Mouse (Mus musculus) kidney, adult 2 months (tissue): Measurements from ENCODE around the gene Mrpl37. TPM values are rescaled to one million over a fixed set of nuclear protein-coding genes. Genes with fewer than 3 reads are reported as not detected.
"Not testable (repeated sequence)": the region's sequence is repeated elsewhere in the genome, so short reads cannot be mapped to it uniquely, and the experiment has no call there.

Experiments used
- DNase-seq: peaks from one replicate; pipeline ENCODE4 v3.0.0; 2021
- H3K27ac ChIP-seq: fragments of 200-500 bp; 2 replicates; pipeline ENCODE4 v1.5.1; 2012; ENCODE audit warnings: low read depth, low read length, control low read depth, inconsistent platforms; ENCODE audit not compliant: insufficient read depth
- H3K27me3 ChIP-seq: fragments of 200-500 bp; replicated peaks from 2 replicates; pipeline ENCODE4 v1.6.1; 2012; ENCODE audit warnings: mild to moderate bottlenecking, moderate library complexity, low read length, inconsistent platforms; ENCODE audit not compliant: control insufficient read depth, insufficient read depth
- H3K36me3 ChIP-seq: fragments of 200-500 bp; 2 replicates; pipeline ENCODE4 v1.6.1; 2012; ENCODE audit warnings: mild to moderate bottlenecking, moderate library complexity, low read length, inconsistent platforms; ENCODE audit not compliant: control insufficient read depth, insufficient read depth
- H3K4me1 ChIP-seq: fragments of 200-500 bp; 2 replicates; pipeline ENCODE4 v1.6.1; 2011; ENCODE audit warnings: low read length; ENCODE audit not compliant: control insufficient read depth, insufficient read depth
- H3K4me3 ChIP-seq: fragments of 200-500 bp; 2 replicates; pipeline ENCODE4 v1.5.1; 2011; ENCODE audit warnings: mild to moderate bottlenecking, low read depth, low read length, control low read depth; ENCODE audit not compliant: insufficient read depth
- CTCF ChIP-seq: fragments of 200-500 bp; conservative IDR thresholded peaks from 2 replicates; pipeline ENCODE4 v1.5.1; 2011; ENCODE audit warnings: low read depth, mild to moderate bottlenecking, control low read depth, low read length, moderate library complexity, mixed read lengths; ENCODE audit not compliant: insufficient read depth, insufficient read length
- POLR2A ChIP-seq: fragments of 200-500 bp; IDR thresholded peaks from one replicate; pipeline ENCODE4 v1.6.1; 2011; ENCODE audit warnings: low read depth, low read length, control low read depth
- WGBS: fragments of 180-500 bp; shearing (Covaris S2); methylation state at CpG from one replicate; pipeline ENCODE4 v1.1.7; 2018; 5-methylcytosine and 5-hydroxymethylcytosine counted together
- polyA plus RNA-seq: library from polyadenylated mRNA; depleted of rRNA; stranded (reverse); fragments of >200 nt; gene quantifications from 2 replicates; pipeline ENCODE4 v1.2.3, GENCODE M21; 2012; rRNA removed

The Mrpl37 gene
- polyA plus RNA-seq, result 111 and 118 TPM in 2 replicates

DNA sequence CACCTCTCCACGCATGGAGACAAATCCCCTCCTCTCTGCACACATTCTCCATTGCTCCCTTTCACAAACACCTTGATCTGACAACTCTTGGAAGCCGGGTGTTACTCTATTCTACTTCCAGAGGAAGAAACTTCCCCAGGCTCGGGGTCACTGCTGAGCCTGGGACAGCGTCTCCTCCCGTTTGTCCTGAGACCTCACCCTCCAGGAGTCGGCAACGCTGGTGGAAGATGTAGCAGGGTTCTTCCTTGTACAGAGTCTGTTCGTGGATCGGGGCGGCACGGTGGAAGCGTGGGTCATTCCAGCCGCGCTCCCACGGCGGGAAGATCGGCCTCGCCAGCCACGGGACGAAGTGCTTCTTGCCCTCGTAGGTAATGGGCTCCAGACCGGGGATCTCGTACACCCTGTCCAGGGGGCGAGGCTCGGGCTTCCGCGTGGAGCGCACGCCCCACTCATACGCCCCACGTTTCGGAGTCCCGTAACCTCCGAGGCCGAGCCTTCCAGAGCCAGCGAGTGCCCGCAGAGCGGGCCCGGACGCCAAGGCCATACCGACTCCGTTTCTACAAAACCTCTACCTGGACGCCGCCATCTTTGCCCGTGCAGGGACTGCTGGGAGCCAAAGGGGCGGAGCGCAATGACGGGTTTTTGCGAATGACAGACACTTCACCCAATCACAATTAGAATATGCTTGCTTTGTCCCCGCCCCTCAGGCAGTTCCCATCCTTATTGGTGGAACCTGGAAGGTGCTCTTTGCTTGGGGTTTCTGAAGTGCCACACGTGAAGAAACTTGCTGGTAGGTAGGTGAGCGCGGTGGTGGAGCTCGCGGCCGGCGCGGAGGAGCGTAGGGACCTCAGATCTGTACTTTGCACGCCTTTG is at the start of gene Mrpl37, which contains the start of gene Cyb5rl:
TSS of gene Mrpl37 (minus strand) at position 617 of the 873 bp plus-strand sequence.
TSS of gene Cyb5rl (plus strand) at position 737 of the 873 bp plus-strand sequence.
- Histone ChIP-seq H3K4me1 (peaks cover 8% of the 10 kb centered on the region; the same call in 1 of the 2 replicates), H3K27ac (peak within 1 kb of the TSS; percentile 52), H3K4me3 (peak within 1 kb of the TSS; percentile 96), H3K36me3 (no peaks in the 10 kb centered on the region), H3K27me3 (no peaks in the 10 kb centered on the region)
- under 1% methylated on average over 60 of the region's 60 CpGs for WGBS
- TF ChIP-seq POLR2A (peak; percentile 83), CTCF (no peak)
- DNase-seq, result peak; percentile 98

DNA sequence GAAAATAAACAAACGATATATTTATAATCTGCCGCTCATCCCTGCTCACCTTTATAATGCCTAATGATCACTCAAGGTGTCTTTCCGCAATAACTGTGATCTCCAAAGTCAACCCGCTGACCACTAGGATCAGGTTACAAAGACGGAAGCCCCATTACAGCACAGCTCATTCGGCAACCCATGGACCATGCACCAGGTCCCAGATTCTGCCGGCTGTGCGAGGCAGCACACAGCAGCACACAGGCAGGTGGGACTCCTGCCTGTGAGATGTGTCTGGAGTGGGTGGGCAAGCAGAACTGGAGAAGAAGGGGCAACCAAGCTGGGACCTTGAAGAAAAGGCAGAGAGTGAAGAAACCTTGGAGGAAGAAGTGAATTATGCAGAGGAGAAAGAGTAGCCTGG is 47.6 kb upstream of the Mrpl37 start:
- Histone ChIP-seq H3K4me3 (no peak overlapping the region), H3K27ac (no peak overlapping the region), H3K36me3 (no peaks in the 10 kb centered on the region), H3K4me1 (no peaks in the 10 kb centered on the region; the same call in 1 of the 2 replicates), H3K27me3 (no peaks in the 10 kb centered on the region)
- no peak for DNase-seq
- no peak for TF ChIP-seq POLR2A
- TF ChIP-seq CTCF, result no peak
- whole genome bisulfite sequencing, result 35% methylated on average over 8 of the region's 8 CpGs

DNA sequence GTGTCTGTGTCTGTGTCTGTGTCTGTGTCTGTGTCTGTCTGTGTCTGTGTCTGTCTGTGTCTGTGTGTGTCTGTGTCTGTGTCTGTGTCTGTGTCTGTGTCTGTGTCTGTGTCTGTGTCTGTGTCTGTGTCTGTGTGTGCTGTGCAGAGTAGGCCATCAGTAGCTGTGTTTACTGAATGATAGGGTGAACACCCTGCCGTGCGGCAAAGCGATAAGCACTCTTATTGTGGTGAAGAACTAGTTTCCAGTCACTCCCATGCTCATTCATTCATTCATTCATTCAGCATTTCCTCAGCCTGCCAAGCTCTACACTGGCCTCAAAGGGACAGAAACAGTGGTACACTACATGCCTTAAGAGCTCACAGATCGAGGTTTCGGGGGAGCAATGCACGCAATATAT is 42.5 kb upstream of the Mrpl37 start:
- not testable (repeated sequence) for H3K27ac ChIP-seq, H3K36me3 ChIP-seq, DNase-seq, H3K4me3 ChIP-seq, H3K27me3 ChIP-seq, H3K4me1 ChIP-seq
- 97% methylated on average over 6 of the region's 6 CpGs for WGBS

DNA sequence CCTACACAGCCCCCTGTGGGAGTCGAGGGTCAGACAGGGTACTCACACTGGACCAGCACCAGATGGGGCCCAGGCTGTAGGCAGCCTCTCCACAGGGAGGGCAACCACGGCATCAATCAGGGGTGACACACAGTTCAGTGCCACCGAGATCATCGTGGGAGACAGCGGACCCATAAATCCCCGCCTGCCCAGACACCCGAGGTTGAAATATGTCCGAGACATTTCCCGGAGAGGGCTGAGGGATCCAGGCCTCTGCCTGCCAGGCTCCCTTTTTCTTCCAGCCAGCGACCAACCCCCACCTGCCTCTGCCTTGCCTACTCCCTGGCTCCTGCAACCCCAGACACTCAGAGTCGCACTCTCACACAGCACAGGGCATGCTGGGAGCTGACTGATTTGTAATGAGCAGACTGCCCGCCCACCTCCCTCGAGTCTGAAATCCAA is 41.6 kb upstream of the Mrpl37 start:
- no peak for DNase-seq
- Histone ChIP-seq H3K4me1 (no peaks in the 10 kb centered on the region), H3K4me3 (no peak overlapping the region), H3K27ac (no peak overlapping the region), H3K36me3 (no peaks in the 10 kb centered on the region), H3K27me3 (no peaks in the 10 kb centered on the region)
- 23% methylated on average over 13 of the region's 13 CpGs for WGBS
- TF ChIP-seq CTCF, result no peak
- TF ChIP-seq POLR2A, result no peak

DNA sequence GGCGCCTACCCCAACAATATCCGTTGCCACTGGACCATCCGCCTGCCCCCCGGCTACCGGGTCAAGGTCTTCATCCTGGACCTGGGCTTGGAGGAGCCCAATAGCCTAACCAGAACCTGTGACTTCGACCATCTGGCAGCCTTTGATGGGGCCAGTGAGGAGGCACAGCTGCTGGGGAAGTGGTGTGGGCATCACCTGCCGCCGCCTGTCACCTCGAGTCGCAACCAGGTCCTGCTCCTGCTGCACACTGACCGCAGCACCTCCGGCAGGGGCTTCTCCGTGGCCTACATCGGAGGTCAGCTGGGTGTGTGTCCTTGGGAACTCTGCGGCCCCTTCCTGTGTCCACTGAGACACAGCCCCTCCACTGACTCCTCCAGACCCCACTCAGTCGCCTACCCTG is 40.1 kb upstream of the Mrpl37 start:
- 87% methylated on average over 16 of the region's 16 CpGs for WGBS
- Histone ChIP-seq H3K27me3 (no peaks in the 10 kb centered on the region), H3K4me3 (no peak overlapping the region), H3K4me1 (no peaks in the 10 kb centered on the region), H3K27ac (no peak overlapping the region), H3K36me3 (no peaks in the 10 kb centered on the region)
- no peak for DNase-seq
- TF ChIP-seq POLR2A, result no peak
- no peak for TF ChIP-seq CTCF

DNA sequence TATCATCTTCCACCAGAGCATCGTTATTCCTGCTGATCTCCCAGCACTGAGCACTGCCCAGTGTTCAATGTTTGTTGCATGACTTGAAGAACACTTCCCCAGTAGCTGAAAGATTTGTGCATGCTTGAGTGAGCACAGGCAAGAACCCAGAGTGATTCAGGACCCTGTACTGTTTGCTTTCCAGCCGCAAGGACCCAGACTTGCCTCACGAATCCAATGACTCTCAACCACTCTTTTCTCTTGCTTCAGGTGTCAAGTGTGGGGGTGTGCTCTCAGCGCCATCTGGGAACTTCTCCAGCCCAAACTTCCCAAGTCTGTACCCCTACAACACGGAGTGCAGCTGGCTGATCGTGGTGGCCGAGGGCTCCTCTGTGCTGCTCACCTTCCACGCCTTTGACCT is 35.6 kb upstream of the Mrpl37 start:
- no peaks in the 10 kb centered on the region for H3K4me1 ChIP-seq
- H3K27me3 ChIP-seq, result no peaks in the 10 kb centered on the region
- 61% methylated on average over 8 of the region's 8 CpGs for WGBS
- no peak overlapping the region for H3K4me3 ChIP-seq
- TF ChIP-seq CTCF (no peak), POLR2A (no peak)
- no peaks in the 10 kb centered on the region for H3K36me3 ChIP-seq
- no peak overlapping the region for H3K27ac ChIP-seq
- no peak for DNase-seq

DNA sequence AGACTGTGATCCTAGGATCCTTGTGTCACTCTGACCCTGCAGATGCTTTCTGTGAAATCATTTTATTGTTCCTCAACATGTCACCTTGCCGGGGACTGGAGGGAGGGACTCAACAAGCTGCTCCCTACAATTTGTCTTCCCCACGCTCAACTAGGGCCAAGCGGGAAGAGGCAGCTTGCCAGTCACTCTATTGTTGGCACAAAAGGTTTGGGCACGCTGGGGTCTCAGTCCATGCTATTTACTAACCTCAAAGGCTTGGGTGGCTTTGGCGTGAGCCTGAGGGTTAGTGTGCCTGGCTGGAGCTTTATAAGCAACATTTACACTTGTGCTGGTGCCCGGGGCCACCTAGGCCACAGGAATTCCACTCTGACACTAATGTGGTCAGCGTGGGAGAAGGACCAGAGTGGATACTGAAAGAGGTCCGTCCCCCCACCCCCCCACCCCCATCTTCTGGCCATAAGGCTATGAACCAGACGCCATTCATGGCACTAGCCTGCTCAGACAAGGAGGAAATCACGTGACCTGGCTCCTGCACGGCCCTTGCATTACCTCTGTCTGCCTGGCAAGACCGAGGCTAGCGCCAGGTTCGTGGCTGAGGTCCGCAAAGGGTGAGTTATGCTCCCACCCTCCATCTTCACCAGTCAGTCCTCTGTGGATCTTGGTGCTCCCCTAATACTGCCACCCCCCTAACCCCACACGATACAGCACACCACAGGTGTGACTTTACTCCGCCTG is 32.3 kb upstream of the Mrpl37 start:
- no peaks in the 10 kb centered on the region for H3K27me3 ChIP-seq
- TF ChIP-seq POLR2A, result no peak
- TF ChIP-seq CTCF, result no peak
- no peak overlapping the region for H3K27ac ChIP-seq
- H3K36me3 ChIP-seq, result no peaks in the 10 kb centered on the region
- H3K4me3 ChIP-seq, result no peak overlapping the region
- H3K4me1 ChIP-seq, result no peaks in the 10 kb centered on the region
- 78% methylated on average over 17 of the region's 17 CpGs for WGBS
- no peak for DNase-seq
